ENCODE assay signal across 8 mouse cellular contexts in genomic region chr10:89744341-89744740, GRCm38 (mm10). TPM values are rescaled to one million over a fixed set of nuclear protein-coding genes. Genes with fewer than 3 reads are reported as not detected.
A peak's percentile ranks its signal among the peaks of the same experiment; 100 is the strongest.
DNase-seq lines count a peak whose midpoint lies in the region; ATAC-seq and TF ChIP-seq lines count a peak whose summit lies in the region.

No protein-coding gene starts in this region.

- H3K27me3 ChIP-seq in testis, adult 2 months (ENCODE audit: control insufficient read depth, insufficient read depth, low read length): no peaks in the 10 kb centered on the region
- H3K27me3 ChIP-seq in limb, embryonic 14.5 days (ENCODE audit: control insufficient read depth, insufficient read depth, low read length): no peaks in the 10 kb centered on the region

- 0 out of 2 replicates have a peak overlapping the region, but pooled peaks have one; percentile 94 for H3K9ac ChIP-seq in limb, embryonic 14.5 days (ENCODE audit: low read depth, low read length, severe bottlenecking)

- ATAC-seq in limb, embryonic 14.5 days (ENCODE audit: low FRiP score, low read depth): no peak

- H3K4me3 ChIP-seq in testis, adult 2 months (ENCODE audit: control insufficient read depth, low read depth, low read length): peak overlapping the region; percentile 93
- peak overlapping the region; percentile 94 for H3K4me3 ChIP-seq in limb, embryonic 14.5 days (replicated peaks; ENCODE audit: low read length)

- H3K36me3 ChIP-seq in testis, adult 2 months (ENCODE audit: control insufficient read depth, insufficient read depth, low read length): no peaks in the 10 kb centered on the region
- no peaks in the 10 kb centered on the region for H3K36me3 ChIP-seq in limb, embryonic 14.5 days (ENCODE audit: control insufficient read depth, insufficient read depth, low read length)

- H3K4me2 ChIP-seq in limb, embryonic 14.5 days (replicated peaks; ENCODE audit: low read depth, low read length, severe bottlenecking): peak overlapping the region; percentile 60

- H3K9me3 ChIP-seq in limb, embryonic 14.5 days (ENCODE audit: control insufficient read depth, low read length): no peaks in the 10 kb centered on the region

- DNase-seq in cerebellum, postnatal 14 days: peak; percentile 30 to 40
- no peak for DNase-seq in cerebellum, adult 11 months
- DNase-seq in testis, postnatal 14 days (ENCODE audit: low spot score): no peak
- no peak for DNase-seq in limb, embryonic 14.5 days (ENCODE audit: low spot score)
- no peak for DNase-seq in layer of hippocampus, adult 8-10 months (ENCODE audit: low spot score in 2 of 2)
- DNase-seq in adrenal gland, adult 8-10 months: no peak
- DNase-seq in adrenal gland, postnatal 10 days: no peak

- no peak for TF ChIP-seq POLR2A in testis, adult 2 months (IDR thresholded peaks at IDR 0.05; ENCODE audit: control insufficient read depth, low read depth, low read length)
- TF ChIP-seq POLR2A in limb, embryonic 14.5 days (IDR thresholded peaks at IDR 0.05; ENCODE audit: borderline replicate concordance, extremely low read depth, insufficient read depth, insufficient read length): no peak

- WGBS in limb, embryonic 14.5 days: 26% methylated on average over 3 of the region's 3 CpGs

- H3K27ac ChIP-seq in testis, adult 2 months (ENCODE audit: control insufficient read depth, insufficient read depth, low read depth, low read length): peak overlapping the region; percentile 37; the same call in 1 of the 2 replicates
- no peak overlapping the region; the same call in 1 of the 2 replicates for H3K27ac ChIP-seq in limb, embryonic 14.5 days (replicated peaks; ENCODE audit: low read depth, low read length)

- H3K4me1 ChIP-seq in testis, adult 2 months (ENCODE audit: control insufficient read depth, insufficient read depth, low read length): peaks cover 8% of the 10 kb centered on the region
- 0 out of 2 replicates have a peak, but pooled peaks cover 3% of the 10 kb centered on the region for H3K4me1 ChIP-seq in limb, embryonic 14.5 days (ENCODE audit: control insufficient read depth, insufficient read depth, low read length)

- no peak for TF ChIP-seq CTCF in testis, adult 2 months (IDR thresholded peaks at IDR 0.05; ENCODE audit: control insufficient read depth, insufficient read depth, insufficient replicate concordance, low read depth, low read length)

RNA-seq across cellular contexts. Expression of gene Uhrf1bp1l, which starts 0.5 kb away (rescaled TPM):
- 43.0 and 43.2 TPM in 2 replicates for polyA plus RNA-seq in testis, adult 2 months (2012; rRNA removed)
- 21.1 and 28.8 TPM in 2 replicates for polyA plus RNA-seq in limb, embryonic 14.5 days (2012; rRNA removed)
- 24.0 and 26.9 TPM in 2 replicates for polyA plus RNA-seq in limb, embryonic 14.5 days (2014; fragmentation: Nextera tagmentation; extraction: Ambion mirVana)
- 10 to 100 TPM; 72.3 to 83.6 (median 75.0) TPM for total RNA-seq in layer of hippocampus, adult 8-10 months (2022)
- 10 to 100 TPM; 83.1 to 95.1 (median 87.1) TPM for total RNA-seq in adrenal gland, adult 8-10 months (2022)
- total RNA-seq in adrenal gland, postnatal 10 days (2021): 10 to 100 TPM; 47.1 to 52.6 TPM

RNA-seq across cellular contexts. Expression of gene Actr6, which starts 12.2 kb away (rescaled TPM):
- polyA plus RNA-seq in testis, adult 2 months (2012; rRNA removed): 7.4 and 9.0 TPM in 2 replicates
- polyA plus RNA-seq in limb, embryonic 14.5 days (2012; rRNA removed): 14.1 and 16.0 TPM in 2 replicates
- 32.1 and 34.3 TPM in 2 replicates for polyA plus RNA-seq in limb, embryonic 14.5 days (2014; fragmentation: Nextera tagmentation; extraction: Ambion mirVana)
- 10 to 100 TPM; 23.8 to 31.5 (median 25.8) TPM for total RNA-seq in layer of hippocampus, adult 8-10 months (2022)
- 10 to 100 TPM; 22.3 to 29.2 (median 24.6) TPM for total RNA-seq in adrenal gland, adult 8-10 months (2022)
- total RNA-seq in adrenal gland, postnatal 10 days (2021): 10 to 100 TPM; 20.6 to 24.5 TPM

RNA-seq across cellular contexts. Expression of gene Scyl2, which starts 58.3 kb away (rescaled TPM):
- polyA plus RNA-seq in testis, adult 2 months (2012; rRNA removed): 13.1 and 14.8 TPM in 2 replicates
- polyA plus RNA-seq in limb, embryonic 14.5 days (2012; rRNA removed): 26.6 and 26.8 TPM in 2 replicates
- 12.4 and 13.5 TPM in 2 replicates for polyA plus RNA-seq in limb, embryonic 14.5 days (2014; fragmentation: Nextera tagmentation; extraction: Ambion mirVana)
- total RNA-seq in layer of hippocampus, adult 8-10 months (2022): 10 to 100 TPM; 25.9 to 31.8 (median 29.6) TPM
- 10 to 100 TPM; 41.1 to 52.0 (median 48.3) TPM for total RNA-seq in adrenal gland, adult 8-10 months (2022)
- total RNA-seq in adrenal gland, postnatal 10 days (2021): 10 to 100 TPM; 34.2 to 36.9 TPM

Comparison
In these comparisons a context has a peak if more than half of its experiments do, and no peak if none do; other contexts are left out.
1. DNase-seq: peak in cerebellum, postnatal 14 days (2 of 2); none in cerebellum, adult 11 months (single experiment), testis, postnatal 14 days (single experiment), limb, embryonic 14.5 days (single experiment), layer of hippocampus, adult 8-10 months (0 of 2), adrenal gland, adult 8-10 months (single experiment) and adrenal gland, postnatal 10 days (single experiment).